Mouse (Mus musculus) brain, embryonic 14.5 days (tissue): ENCODE results near the gene Rreb1.

Experiments
- CTCF ChIP-seq: fragments of 200-500 bp; IDR thresholded peaks from 2 replicates; pipeline ENCODE4 v1.5.1; 2012; ENCODE audit warnings: inconsistent platforms, mild to moderate bottlenecking, moderate library complexity, borderline replicate concordance; ENCODE audit not compliant: insufficient read depth, insufficient read length; ENCODE audit errors: extremely low read depth
- POLR2A ChIP-seq: fragments of 200-500 bp; IDR thresholded peaks from 2 replicates; pipeline ENCODE4 v1.6.1; 2012; ENCODE audit warnings: mild to moderate bottlenecking, inconsistent platforms, borderline replicate concordance; ENCODE audit not compliant: poor library complexity, insufficient read depth, insufficient read length, severe bottlenecking; ENCODE audit errors: extremely low read depth

- TF ChIP-seq POLR2A (no peak), CTCF (no peak)
Observed at GRCm38 (mm10) chr13:37855221-37855757, 77.1 kb downstream of the Rreb1 start.
